Mouse (Mus musculus): ENCODE data around the gene Ppp1r13b. TPM values are rescaled to one million over a fixed set of nuclear protein-coding genes. Genes with fewer than 3 reads are reported as not detected.

Gene Ppp1r13b
- total and polyA plus RNA-seq, 3 experiments, result 0.42 to 2.0 (median 0.64) TPM

DNA sequence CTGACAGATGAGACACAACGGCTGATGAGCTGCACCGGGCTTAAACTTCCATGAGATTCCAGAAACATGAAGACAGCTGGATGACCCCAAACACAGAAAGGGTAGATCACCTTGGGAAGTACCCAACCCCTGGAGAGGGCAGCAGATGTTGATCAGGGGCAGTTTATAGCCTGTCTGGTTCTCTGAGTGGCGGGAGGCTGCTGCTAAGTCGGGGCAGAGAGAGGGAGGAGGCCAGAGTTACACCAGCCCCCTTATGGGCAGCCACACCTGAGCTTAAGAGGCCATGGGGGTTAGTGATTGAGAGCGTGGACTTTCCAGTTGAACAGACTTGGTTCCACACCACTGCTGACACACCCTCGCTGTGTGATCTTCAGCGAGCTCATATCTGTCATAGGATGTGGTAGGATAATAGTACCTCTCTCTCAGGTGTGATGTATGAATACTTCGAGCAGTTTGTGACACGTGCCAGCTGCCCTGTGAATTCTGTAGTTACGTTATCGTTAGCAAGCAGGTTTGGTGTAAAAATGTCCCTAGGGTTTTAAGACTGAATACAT lies 1.2 kb upstream of the Ppp1r13b start:
- Histone ChIP-seq H3K79me2 (replicated peaks; ENCODE audit: control insufficient read depth, extremely low read depth, insufficient read depth, poor library complexity, severe bottlenecking) (no peaks in the 10 kb centered on the region), H3K27ac (ENCODE audit: insufficient read depth, low read depth) (no peak overlapping the region), H3K4me3 (replicated peaks in 1 of 3; ENCODE audit: low read depth in 2 of 3, low read length in 2 of 3, poor library complexity in 1 of 3) (no peak overlapping the region), H3K4me1 (ENCODE audit: control insufficient read depth in 1 of 2, insufficient read depth in 2 of 2) (peaks cover 13 to 36% of the 10 kb centered on the region in 2 experiments), H3K9ac (ENCODE audit: insufficient read depth, low read depth) (no peak overlapping the region), H3K4me2 (ENCODE audit: insufficient read depth, low read depth, poor library complexity, severe bottlenecking) (no peak overlapping the region), H3K27me3 (replicated peaks) (peaks cover 35% of the 10 kb centered on the region), H3K36me3 (replicated peaks in 1 of 2; ENCODE audit: control insufficient read depth in 1 of 2, insufficient read depth in 1 of 2, low read length in 1 of 2) (no peaks in the 10 kb centered on the region), H3K9me3 (replicated peaks; ENCODE audit: low read length) (no peaks in the 10 kb centered on the region)
- in situ Hi-C loops (cut with MboI; ENCODE audit: low pct_ligation_motif_present, low pct_unique_long_range_greater_than_20kb, low sequenced_read_pairs) (no loop called here), dilution Hi-C loops (cut with MboI; ENCODE audit: extremely low pct_ligation_motif_present, extremely low pct_unique_long_range_greater_than_20kb, low sequenced_read_pairs) (no loop called here)
- TF ChIP-seq POLR2AphosphoS2 (IDR thresholded peaks at IDR 0.05; ENCODE audit: low read depth, low read length) (no peak), CTCF (conservative IDR thresholded peaks at IDR 0.05 in 1 of 2, IDR thresholded peaks at IDR 0.05 in 1 of 2; ENCODE audit: low read depth in 2 of 2, low read length in 2 of 2) (no peak), GABPA (IDR thresholded peaks at IDR 0.05; ENCODE audit: insufficient replicate concordance, low read depth, low read length) (no peak), TCF12 (IDR thresholded peaks at IDR 0.05; ENCODE audit: low read depth, low read length) (no peak), CHD2 (IDR thresholded peaks at IDR 0.05; ENCODE audit: low read length) (no peak), HCFC1 (IDR thresholded peaks at IDR 0.05; ENCODE audit: low read depth, low read length) (no peak), MAX (IDR thresholded peaks at IDR 0.05; ENCODE audit: low read length) (peak; percentile 29; the same call in 1 of the 2 replicates), ZKSCAN1 (IDR thresholded peaks at IDR 0.05; ENCODE audit: borderline replicate concordance, low read depth, low read length) (no peak)
- DNase-seq (ENCODE audit: extremely low read depth), result no peak

DNA sequence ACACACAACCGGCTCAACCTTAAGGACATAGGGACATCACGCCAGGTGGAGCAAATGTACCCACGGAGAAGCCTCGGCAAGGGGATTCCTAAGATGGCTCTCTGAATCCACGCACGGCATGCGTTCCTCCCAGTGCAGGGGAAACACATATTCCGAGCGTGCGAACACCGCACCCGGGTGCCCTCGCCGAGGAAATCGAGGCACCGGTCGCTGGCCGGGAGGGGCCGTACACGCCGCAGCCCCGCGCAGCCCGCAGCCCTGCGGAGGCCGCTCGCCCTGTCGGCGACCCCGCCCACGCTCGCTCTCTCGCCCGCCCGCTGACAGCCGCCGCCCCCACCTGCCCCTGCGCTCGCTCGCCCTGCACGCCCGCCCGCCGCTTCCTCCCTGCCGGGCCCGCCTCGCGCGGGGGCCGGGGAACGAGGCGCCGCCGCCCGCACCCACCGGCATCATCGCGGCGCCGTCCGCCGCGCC lies 454 bp downstream of the Ppp1r13b start:
- H3K79me2 ChIP-seq (replicated peaks; ENCODE audit: control insufficient read depth, extremely low read depth, insufficient read depth, poor library complexity, severe bottlenecking), result no peaks in the 10 kb centered on the region
- H3K4me3 ChIP-seq (replicated peaks in 1 of 3; ENCODE audit: low read depth in 2 of 3, low read length in 2 of 3, poor library complexity in 1 of 3), result peak overlapping the region; percentile 23 to 83 (median 61)
- peaks cover 35% of the 10 kb centered on the region for H3K27me3 ChIP-seq (replicated peaks)
- dilution Hi-C loops (cut with MboI; ENCODE audit: extremely low pct_ligation_motif_present, extremely low pct_unique_long_range_greater_than_20kb, low sequenced_read_pairs), result no loop called here
- H3K36me3 ChIP-seq (replicated peaks in 1 of 2; ENCODE audit: control insufficient read depth in 1 of 2, insufficient read depth in 1 of 2, low read length in 1 of 2), result no peaks in the 10 kb centered on the region
- TF ChIP-seq MEF2A (IDR thresholded peaks at IDR 0.05; ENCODE audit: borderline replicate concordance, low read depth, low read length) (no peak), CTCF (conservative IDR thresholded peaks at IDR 0.05 in 1 of 2, IDR thresholded peaks at IDR 0.05 in 1 of 2; ENCODE audit: low read depth in 2 of 2, low read length in 2 of 2) (no peak), USF1 (IDR thresholded peaks at IDR 0.05; ENCODE audit: low read depth, low read length) (no peak), ZKSCAN1 (IDR thresholded peaks at IDR 0.05; ENCODE audit: borderline replicate concordance, low read depth, low read length) (no peak), SMC3 (IDR thresholded peaks at IDR 0.05; ENCODE audit: low read depth, low read length) (no peak), UBTF (IDR thresholded peaks at IDR 0.05; ENCODE audit: low read depth, low read length) (no peak), ELF1 (IDR thresholded peaks at IDR 0.05; ENCODE audit: low read depth, low read length) (no peak), ZNF384 (IDR thresholded peaks at IDR 0.05; ENCODE audit: low read depth, low read length) (no peak), NRF1 (IDR thresholded peaks at IDR 0.05; ENCODE audit: low read depth, low read length) (no peak), SIN3A (IDR thresholded peaks at IDR 0.05; ENCODE audit: low read length) (no peak; the same call in 1 of the 2 replicates), POLR2AphosphoS2 (IDR thresholded peaks at IDR 0.05; ENCODE audit: low read depth, low read length) (no peak)
- no peak overlapping the region for H3K27ac ChIP-seq (ENCODE audit: insufficient read depth, low read depth)
- peak overlapping the region; percentile 22; the same call in 1 of the 2 replicates for H3K9ac ChIP-seq (ENCODE audit: insufficient read depth, low read depth)
- peaks cover 13 to 34% of the 10 kb centered on the region in 2 experiments for H3K4me1 ChIP-seq (ENCODE audit: control insufficient read depth in 1 of 2, insufficient read depth in 2 of 2)
- DNase-seq (ENCODE audit: extremely low read depth), result no peak
- H3K4me2 ChIP-seq (ENCODE audit: insufficient read depth, low read depth, poor library complexity, severe bottlenecking), result peak overlapping the region; percentile 82
- H3K9me3 ChIP-seq (replicated peaks; ENCODE audit: low read length), result no peaks in the 10 kb centered on the region
- in situ Hi-C loops (cut with MboI; ENCODE audit: low pct_ligation_motif_present, low pct_unique_long_range_greater_than_20kb, low sequenced_read_pairs), result no loop called here

Data from CH12.LX (cell line).